Mouse (Mus musculus) frontal cortex, postnatal 36 days (tissue): ENCODE data around the gene Il6ra.
"Not testable (repeated sequence)": the region's sequence is repeated elsewhere in the genome, so short reads cannot be mapped to it uniquely, and the experiment has no call there.

ENCODE experiments used
- DNase-seq, 2 experiments: peaks; one replicate each; pipeline ENCODE4 v3.0.0; 2022; ENCODE audit warnings: low spot score in 2 of 2

The Il6ra gene

DNA sequence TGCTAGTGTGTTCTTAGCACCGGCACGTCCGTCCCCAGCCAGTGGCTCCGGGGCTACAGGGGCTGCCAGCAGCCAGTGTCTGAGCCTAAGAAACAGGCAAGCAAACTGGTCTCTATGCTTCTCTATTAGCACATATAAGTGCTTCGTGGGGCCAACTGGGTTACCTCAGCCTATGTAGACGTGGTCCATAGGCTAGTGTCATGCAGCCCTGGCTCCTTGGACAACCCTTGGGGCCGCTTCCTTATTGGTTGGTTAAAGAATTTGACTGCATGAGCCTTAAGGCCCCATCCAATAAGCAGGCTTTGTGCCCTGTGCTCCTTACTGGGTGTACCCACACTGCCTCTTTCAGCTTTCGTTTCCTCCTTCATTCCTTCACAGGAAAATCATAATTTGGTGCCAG is 37.2 kb downstream of the Il6ra start:
- no peak for DNase-seq

- DNase-seq, result peak in 1 of 2 experiments; percentile 33
These were observed 38.0 kb downstream of the Il6ra start for GRCm38 (mm10) chr3:89875021-89875420.

GRCm38 (mm10) chr3:89874076-89874475 is 38.9 kb downstream of the Il6ra start:
- DNase-seq, result no peak

GRCm38 (mm10) chr3:89872684-89873083 is 40.3 kb downstream of the Il6ra start:
- no peak for DNase-seq

DNA sequence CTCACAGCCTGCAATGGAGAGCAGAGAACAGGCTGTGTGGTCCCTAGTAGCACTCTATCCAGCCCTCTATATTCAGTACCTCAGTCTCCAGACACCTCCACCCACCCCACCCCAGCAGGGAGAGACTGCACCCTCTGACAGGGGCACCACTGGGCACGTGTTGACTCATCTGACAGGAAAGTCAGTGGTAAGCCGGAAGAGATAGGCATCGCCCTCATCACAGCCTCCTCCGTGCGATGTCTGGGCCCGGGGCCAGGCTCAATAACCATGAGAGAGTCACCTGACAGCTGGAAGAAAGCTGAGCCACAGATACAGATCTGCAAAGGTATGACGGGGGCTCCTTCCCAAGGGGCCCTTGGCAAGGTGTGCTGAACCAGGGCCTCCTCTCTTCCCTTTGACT is 40.8 kb downstream of the Il6ra start:
- DNase-seq, result no peak

GRCm38 (mm10) chr3:89871339-89871914 is 41.6 kb downstream of the Il6ra start:
- no peak for DNase-seq

DNA sequence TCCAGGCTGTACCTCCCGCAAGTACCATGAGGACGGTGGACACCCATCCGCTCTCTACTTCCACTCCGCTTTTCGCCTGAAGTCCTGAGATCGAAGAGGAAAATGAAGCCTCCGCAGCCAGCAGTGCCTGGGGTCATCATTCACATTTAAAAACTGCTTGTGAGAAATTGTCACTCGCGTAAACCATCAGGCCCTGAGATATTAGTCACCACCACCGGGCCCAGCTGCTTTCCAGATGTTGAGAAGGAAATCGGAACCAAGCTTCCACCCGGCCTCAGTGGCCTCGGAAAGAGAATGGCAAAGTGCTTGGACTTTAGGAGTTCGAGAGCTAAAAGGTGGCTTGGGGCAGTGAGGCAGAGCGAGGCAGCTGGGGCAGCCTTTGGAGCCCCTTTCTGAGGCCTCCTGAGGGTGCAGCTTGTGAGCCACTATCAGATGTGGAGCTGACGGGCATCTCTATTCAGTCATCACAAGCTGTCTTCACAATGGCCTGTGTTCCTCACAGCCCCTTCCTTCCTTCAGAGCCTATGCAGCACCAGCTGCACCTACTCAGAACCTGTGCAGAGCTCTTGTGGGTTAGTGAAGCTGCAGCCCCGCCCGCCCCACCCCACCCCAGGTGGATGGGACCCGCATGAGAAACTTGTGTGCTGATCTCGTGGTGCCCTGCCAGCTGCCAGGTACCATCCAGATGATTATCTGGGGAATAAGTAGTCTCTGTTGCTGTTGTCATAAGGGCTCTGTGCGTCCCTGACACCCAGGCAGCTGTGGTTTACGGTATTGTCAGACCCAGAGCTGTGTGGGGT is 42.3 kb downstream of the Il6ra start:
- no peak for DNase-seq

GRCm38 (mm10) chr3:89869556-89869955 is 43.4 kb downstream of the Il6ra start:
- DNase-seq, result no peak

DNA sequence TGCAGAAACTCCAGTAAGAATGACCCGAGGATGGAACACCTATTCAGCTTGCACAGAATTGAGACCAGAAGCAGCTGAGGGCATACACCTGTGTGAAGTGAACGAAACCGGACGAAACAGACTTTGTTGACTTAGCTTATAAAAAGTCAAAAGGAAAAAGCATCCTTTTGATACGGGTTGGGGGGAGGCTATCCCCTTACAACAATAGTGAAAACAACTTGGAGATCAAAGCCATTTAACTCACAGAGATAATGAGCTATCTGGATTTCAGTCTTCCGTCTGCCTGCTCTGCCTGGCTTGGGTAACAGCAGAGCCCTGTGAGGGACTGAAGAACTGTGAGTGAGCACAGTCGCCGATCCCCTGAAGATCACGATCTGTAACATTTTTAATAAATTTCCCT is 44.0 kb downstream of the Il6ra start:
- no peak for DNase-seq

GRCm38 (mm10) chr3:89868357-89868756 is 44.6 kb downstream of the Il6ra start:
- DNase-seq, result no peak

DNA sequence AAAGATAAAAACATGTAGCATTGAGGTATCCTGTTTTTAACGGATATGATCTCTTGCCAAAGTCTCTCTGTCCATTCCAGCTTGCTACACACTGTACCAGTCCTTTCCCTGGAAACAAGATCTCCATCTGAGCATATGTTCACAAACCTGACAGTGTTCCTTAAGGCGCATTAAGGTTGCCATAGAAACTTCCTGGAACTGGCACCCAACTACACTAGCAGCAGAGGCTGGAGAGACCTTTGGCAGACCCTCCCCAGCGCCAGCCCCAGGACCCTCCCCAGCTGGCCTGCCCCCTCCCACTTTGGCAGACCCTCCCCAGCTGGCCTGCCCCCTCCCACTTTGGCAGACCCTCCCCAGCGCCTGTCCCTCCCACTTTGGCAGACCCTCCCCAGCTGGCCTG is 45.3 kb downstream of the Il6ra start:
- DNase-seq, result no peak

DNA sequence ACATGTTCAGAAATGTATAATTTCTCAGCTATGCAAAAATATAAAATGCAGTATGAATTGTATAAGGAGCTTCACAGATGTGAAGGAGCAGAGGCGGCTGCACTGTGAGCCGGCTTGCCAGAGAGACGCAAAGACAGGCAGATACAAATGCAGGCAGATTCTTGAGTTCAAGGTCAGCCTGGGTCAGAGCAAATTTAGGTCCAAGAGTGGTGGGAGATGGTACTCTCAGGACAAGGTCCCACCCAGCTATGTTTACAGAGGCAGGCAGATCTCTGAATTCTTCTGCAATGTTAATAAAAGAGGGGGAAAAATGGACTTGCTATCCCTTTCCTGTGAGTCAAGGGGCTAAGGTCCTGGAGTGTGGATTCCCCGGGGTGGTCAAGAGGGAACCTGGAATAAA is 47.2 kb downstream of the Il6ra start:
- no peak for DNase-seq

GRCm38 (mm10) chr3:89865020-89865419 is 48.0 kb downstream of the Il6ra start:
- no peak for DNase-seq

DNA sequence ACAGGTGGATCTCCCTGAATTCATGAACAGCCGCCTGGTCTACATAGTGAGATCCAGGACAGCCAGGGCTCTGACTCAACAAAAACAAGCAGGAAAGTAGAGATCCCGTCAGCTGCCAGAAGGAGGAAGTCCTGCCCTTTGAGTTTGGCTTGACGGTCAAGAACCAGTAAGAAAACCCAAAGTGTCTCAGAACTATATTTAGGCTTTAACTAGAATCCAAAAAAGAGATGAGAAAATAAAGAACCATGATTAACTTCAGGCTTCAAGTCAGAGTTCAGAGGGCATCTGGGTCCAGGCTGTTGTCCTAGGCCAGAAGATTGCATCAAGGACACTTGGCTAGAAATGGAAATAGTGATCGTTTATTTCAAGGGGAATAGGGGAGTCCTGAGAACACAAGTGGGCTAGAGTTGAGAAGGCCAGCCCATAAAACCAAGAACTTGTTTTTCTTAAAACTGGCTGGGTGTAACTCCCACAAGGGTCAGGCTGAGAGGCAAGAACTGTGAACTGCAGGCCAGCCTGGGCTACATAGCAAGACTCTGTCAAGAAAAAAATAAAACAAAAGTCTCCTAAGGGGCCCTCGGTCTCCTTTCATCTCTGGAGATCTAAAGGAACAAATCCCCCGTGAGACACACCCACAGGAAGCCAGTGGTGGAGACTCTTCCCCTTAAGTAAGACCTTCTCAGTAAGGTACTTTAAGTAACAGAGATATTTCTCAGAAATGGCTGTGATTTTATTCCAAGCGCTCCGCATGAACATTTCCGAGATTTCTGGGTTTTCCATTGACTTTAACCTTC is 49.1 kb downstream of the Il6ra start:
- no peak for DNase-seq

DNA sequence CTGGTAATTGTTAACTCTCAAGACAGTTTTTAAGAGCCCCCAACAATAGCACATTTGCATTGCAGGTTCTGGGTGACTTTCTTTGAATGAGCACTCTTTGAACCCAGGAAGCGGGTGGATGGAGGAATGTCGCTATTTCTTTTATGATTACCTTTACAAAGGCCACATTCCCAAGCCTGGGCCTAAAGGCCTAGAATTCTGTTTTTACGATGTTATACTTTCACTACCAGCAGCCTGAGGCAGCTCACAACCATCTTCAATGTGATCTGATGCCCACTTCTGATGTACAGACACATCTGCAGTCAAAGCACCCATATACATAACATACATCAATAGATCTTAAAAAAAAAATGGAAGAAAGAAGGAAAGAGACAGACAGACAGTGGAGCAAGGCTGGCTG is 49.7 kb downstream of the Il6ra start:
- not testable (repeated sequence) for DNase-seq

DNA sequence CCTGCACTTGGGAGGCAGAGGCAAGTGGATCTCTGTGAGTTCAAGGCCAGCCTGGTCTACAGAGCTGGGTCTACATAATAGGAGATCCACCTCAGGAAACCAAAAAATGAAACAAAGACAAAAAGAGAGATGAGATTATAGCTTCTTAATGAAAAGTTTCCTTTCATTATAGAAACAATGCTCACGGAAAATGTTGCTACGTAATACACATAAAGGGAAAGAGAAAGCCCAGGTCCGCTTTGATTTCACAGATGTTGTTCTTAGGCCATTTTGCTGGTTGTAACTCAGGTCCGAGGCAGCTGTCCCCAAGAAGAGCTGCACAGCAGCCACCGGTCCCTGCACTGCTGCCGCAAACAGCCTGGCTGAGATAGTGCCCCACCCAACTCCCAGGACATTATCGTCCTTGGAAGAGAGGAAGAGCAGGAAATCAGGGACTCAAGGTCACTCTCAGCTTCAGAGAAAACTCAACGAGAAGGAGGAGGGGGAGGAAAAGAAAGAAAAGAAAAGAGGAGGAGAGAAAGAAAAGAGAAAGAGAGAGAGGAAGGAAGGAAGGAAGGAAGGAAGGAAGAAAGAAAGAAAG is 50.7 kb downstream of the Il6ra start:
- no peak for DNase-seq

DNA sequence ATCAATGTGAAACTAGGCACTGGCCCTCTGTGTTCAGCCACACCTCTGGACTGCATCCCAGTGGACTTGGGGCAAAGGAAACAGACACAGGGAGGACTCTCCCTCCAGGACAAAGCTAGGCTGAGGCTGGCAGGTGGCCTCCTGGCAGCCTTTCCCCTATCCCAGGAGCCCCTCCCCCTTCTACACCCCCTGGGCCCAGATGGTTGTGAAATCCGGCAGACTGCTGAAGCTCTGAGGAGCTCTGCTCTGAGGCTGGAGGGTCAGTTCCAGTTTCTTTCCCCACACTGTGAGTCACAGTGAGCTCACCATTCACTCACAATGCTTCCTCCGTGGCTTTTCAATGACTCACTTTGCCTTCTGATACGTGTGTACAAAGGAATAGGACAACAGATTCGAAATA is 51.9 kb downstream of the Il6ra start:
- DNase-seq, result peak; percentile 19 to 45

DNA sequence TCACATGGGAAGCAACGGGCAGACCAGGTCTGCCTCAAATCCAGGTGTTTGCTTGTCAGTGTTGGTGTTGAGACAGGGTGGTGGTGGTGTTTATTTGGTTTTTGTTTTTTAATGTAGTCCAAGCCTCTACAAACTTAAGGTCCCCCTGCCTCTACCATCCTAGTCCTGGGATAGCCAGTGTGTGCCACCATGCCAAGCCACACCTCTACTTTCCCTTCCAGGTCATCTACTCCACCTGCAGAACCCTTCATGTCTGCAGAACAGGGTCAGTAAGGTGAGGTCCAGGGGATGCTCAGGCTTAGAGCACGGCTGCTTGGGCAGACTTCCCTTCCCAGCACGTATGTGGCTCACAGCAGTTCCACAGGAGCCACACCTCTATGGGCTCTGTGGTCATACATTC is 52.7 kb downstream of the Il6ra start:
- no peak for DNase-seq

DNA sequence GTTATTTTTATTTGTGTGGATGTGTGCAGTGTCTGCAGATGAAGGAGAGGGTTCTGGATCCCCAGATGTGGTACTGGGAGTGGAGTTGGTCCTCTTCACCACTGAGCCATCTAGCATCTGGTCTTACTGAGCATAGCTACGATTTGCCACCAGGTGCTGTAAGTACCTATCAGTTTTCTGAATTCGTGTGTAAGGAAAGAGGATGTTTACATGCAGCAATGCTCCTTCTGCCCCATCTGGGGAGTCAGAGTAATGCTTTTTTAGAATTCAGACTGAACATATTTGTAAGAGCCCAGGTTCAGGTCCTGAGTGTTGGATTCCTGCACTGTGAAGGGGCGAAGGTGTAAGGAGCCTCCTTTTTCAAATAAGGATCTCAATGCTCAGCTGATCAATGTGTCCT is 53.1 kb downstream of the Il6ra start:
- DNase-seq, result no peak

- DNase-seq, result peak; percentile 74 to 80
These were observed 54.1 kb downstream of the Il6ra start for GRCm38 (mm10) chr3:89858888-89859287.

DNA sequence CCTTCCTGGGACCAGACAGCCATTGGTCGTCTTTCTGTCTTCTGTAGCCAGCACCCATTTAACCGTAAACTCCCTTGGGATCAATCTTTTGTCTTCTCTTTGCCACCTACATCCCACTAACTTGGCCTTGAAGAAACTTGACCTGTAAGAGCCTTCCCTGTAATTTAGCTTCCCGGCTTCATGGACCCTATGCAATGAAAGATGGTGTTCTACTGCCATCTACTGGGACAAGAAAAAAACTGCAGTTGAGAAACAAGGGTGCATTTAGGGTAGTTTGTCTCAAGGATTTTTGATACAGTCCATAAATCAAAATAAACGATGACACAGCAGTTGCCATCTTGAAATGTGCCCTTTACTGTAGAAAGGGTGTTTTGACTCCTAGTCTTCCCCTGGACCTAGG is 54.9 kb downstream of the Il6ra start:
- peak in 1 of 2 experiments; percentile 45 for DNase-seq

GRCm38 (mm10) chr3:89857353-89857752 is 55.6 kb downstream of the Il6ra start:
- no peak for DNase-seq
